Mouse (Mus musculus): ENCODE data around the gene Ctnna3.

The Ctnna3 gene

GRCm38 (mm10) chr10:64886946-64887345 is 1457.0 kb downstream of the Ctnna3 start:
- no peak for DNase-seq (ENCODE audit: low read depth, low spot score)

GRCm38 (mm10) chr10:64892458-64892857 is 1462.6 kb downstream of the Ctnna3 start:
- DNase-seq (ENCODE audit: low read depth, low spot score) = peak; percentile 13

GRCm38 (mm10) chr10:64898739-64899138 is 1468.8 kb downstream of the Ctnna3 start:
- DNase-seq (ENCODE audit: low read depth, low spot score) = no peak

GRCm38 (mm10) chr10:64901726-64902125 is 1471.8 kb downstream of the Ctnna3 start:
- DNase-seq (ENCODE audit: low read depth, low spot score) = no peak

GRCm38 (mm10) chr10:64940975-64941374 is 1511.1 kb downstream of the Ctnna3 start:
- DNase-seq (ENCODE audit: low read depth, low spot score) = no peak

GRCm38 (mm10) chr10:64958391-64958790 is 1528.5 kb downstream of the Ctnna3 start:
- DNase-seq (ENCODE audit: low read depth, low spot score) = no peak

GRCm38 (mm10) chr10:64992871-64993270 is 1563.0 kb downstream of the Ctnna3 start:
- DNase-seq (ENCODE audit: low read depth, low spot score) = no peak

- DNase-seq (ENCODE audit: low read depth, low spot score) = peak; percentile 15
These were observed 1583.6 kb downstream of the Ctnna3 start for GRCm38 (mm10) chr10:65013525-65013924.

- no peak for DNase-seq (ENCODE audit: low read depth, low spot score)
These were observed 1592.8 kb downstream of the Ctnna3 start for GRCm38 (mm10) chr10:65022667-65023066.

- peak; percentile 88 for DNase-seq (ENCODE audit: low read depth, low spot score)
These were observed 1603.6 kb downstream of the Ctnna3 start for GRCm38 (mm10) chr10:65033516-65033915.

All from R1 (cell line).